ENCODE assay signal across 8 mouse cellular contexts in genomic region chr2:118532401-118532800, GRCm38 (mm10). TPM values are rescaled to one million over a fixed set of nuclear protein-coding genes. Genes with fewer than 3 reads are reported as not detected.
DNase-seq lines count a peak whose midpoint lies in the region; ATAC-seq and TF ChIP-seq lines count a peak whose summit lies in the region.

No protein-coding gene starts in this region.

- no peak overlapping the region for H3K4me3 ChIP-seq in lung, embryonic 15.5 days
- no peak overlapping the region for H3K4me3 ChIP-seq in heart, embryonic 12.5 days
- no peak overlapping the region for H3K4me3 ChIP-seq in kidney, postnatal 0 days (replicated peaks; ENCODE audit: low read depth, low read length)
- no peak overlapping the region for H3K4me3 ChIP-seq in neural tube, embryonic 15.5 days (replicated peaks)

- no peaks in the 10 kb centered on the region for H3K9me3 ChIP-seq in lung, embryonic 15.5 days
- no peaks in the 10 kb centered on the region for H3K9me3 ChIP-seq in heart, embryonic 12.5 days (replicated peaks)
- H3K9me3 ChIP-seq in kidney, postnatal 0 days (replicated peaks; ENCODE audit: low read length) = no peaks in the 10 kb centered on the region
- no peaks in the 10 kb centered on the region for H3K9me3 ChIP-seq in neural tube, embryonic 15.5 days (replicated peaks)

- no peaks in the 10 kb centered on the region for H3K36me3 ChIP-seq in lung, embryonic 15.5 days
- H3K36me3 ChIP-seq in heart, embryonic 12.5 days = peaks cover 12% of the 10 kb centered on the region; the same call in 1 of the 2 replicates
- no peaks in the 10 kb centered on the region for H3K36me3 ChIP-seq in kidney, postnatal 0 days (ENCODE audit: insufficient read depth, low read length)
- no peaks in the 10 kb centered on the region for H3K36me3 ChIP-seq in neural tube, embryonic 15.5 days

- no peak; the same call in 1 of the 2 replicates for TF ChIP-seq CTCF in kidney, postnatal 0 days (IDR thresholded peaks at IDR 0.05; ENCODE audit: low read depth)

- WGBS in lung, embryonic 15.5 days = 18% methylated on average over 10 of the region's 10 CpGs
- 48% methylated on average over 10 of the region's 10 CpGs for WGBS in heart, embryonic 12.5 days
- WGBS in kidney, postnatal 0 days = 14% methylated on average over 10 of the region's 10 CpGs
- WGBS in neural tube, embryonic 15.5 days = 33% methylated on average over 10 of the region's 10 CpGs

- peak overlapping the region; percentile 91 for H3K27ac ChIP-seq in lung, embryonic 15.5 days
- H3K27ac ChIP-seq in heart, embryonic 12.5 days (ENCODE audit: poor library complexity, severe bottlenecking) = peak overlapping the region; percentile 91
- H3K27ac ChIP-seq in kidney, postnatal 0 days = peak overlapping the region; percentile 91
- peak overlapping the region; percentile 64 for H3K27ac ChIP-seq in neural tube, embryonic 15.5 days (replicated peaks)

- peak; percentile 19; the same call in 1 of the 2 replicates for ATAC-seq in lung, embryonic 15.5 days (ENCODE audit: borderline replicate concordance, extremely low read depth, low FRiP score, low TSS enrichment)
- no peak for ATAC-seq in heart, embryonic 12.5 days (ENCODE audit: insufficient number of reproducible peaks, low FRiP score)
- ATAC-seq in kidney, postnatal 0 days (replicated peaks; ENCODE audit: low FRiP score, low read depth) = 0 out of 2 replicates have a peak, but pooled peaks have one; percentile 4
- ATAC-seq in neural tube, embryonic 15.5 days (ENCODE audit: low FRiP score) = no peak
- no peak for ATAC-seq in granulocyte monocyte progenitor cell, adult 5-6 weeks (replicated peaks; ENCODE audit: poor library complexity, severe bottlenecking)

- peaks cover 69% of the 10 kb centered on the region for H3K4me1 ChIP-seq in lung, embryonic 15.5 days
- peaks cover 76% of the 10 kb centered on the region for H3K4me1 ChIP-seq in heart, embryonic 12.5 days (replicated peaks)
- peaks cover 49% of the 10 kb centered on the region for H3K4me1 ChIP-seq in kidney, postnatal 0 days (replicated peaks; ENCODE audit: insufficient read depth, low read length)
- H3K4me1 ChIP-seq in neural tube, embryonic 15.5 days = peaks cover 61% of the 10 kb centered on the region

- H3K9ac ChIP-seq in lung, embryonic 15.5 days = no peak overlapping the region
- peak overlapping the region; percentile 39; the same call in 1 of the 2 replicates for H3K9ac ChIP-seq in heart, embryonic 12.5 days
- H3K9ac ChIP-seq in kidney, postnatal 0 days (ENCODE audit: low read depth, low read length) = no peak overlapping the region
- H3K9ac ChIP-seq in neural tube, embryonic 15.5 days (replicated peaks) = no peak overlapping the region

- peak overlapping the region; percentile 33 for H3K4me2 ChIP-seq in lung, embryonic 15.5 days
- no peak overlapping the region for H3K4me2 ChIP-seq in heart, embryonic 12.5 days
- 0 out of 2 replicates have a peak overlapping the region, but pooled peaks have one; percentile 17 for H3K4me2 ChIP-seq in kidney, postnatal 0 days (ENCODE audit: low read length)
- H3K4me2 ChIP-seq in neural tube, embryonic 15.5 days = no peak overlapping the region

- DNase-seq in lung, postnatal 25 days (ENCODE audit: low spot score) = no peak
- DNase-seq in kidney, postnatal 0 days (ENCODE audit: low spot score) = peak; percentile 64
- no peak for DNase-seq in ovary, postnatal 14 days (ENCODE audit: low spot score)
- DNase-seq in frontal cortex, postnatal 36 days (ENCODE audit: low spot score in 2 of 2) = no peak

- H3K27me3 ChIP-seq in lung, embryonic 15.5 days = no peaks in the 10 kb centered on the region
- H3K27me3 ChIP-seq in heart, embryonic 12.5 days (replicated peaks) = no peaks in the 10 kb centered on the region
- H3K27me3 ChIP-seq in kidney, postnatal 0 days (ENCODE audit: insufficient read depth, low read length) = no peaks in the 10 kb centered on the region
- no peaks in the 10 kb centered on the region for H3K27me3 ChIP-seq in neural tube, embryonic 15.5 days (replicated peaks)

RNA-seq across cellular contexts. Expression of gene Bmf, which starts 17.1 kb away (rescaled TPM):
- 5.5 and 8.5 TPM in 2 replicates for polyA plus RNA-seq in lung, embryonic 15.5 days (2015; fragmentation: Nextera tagmentation; extraction: Ambion mirVana)
- polyA plus RNA-seq in heart, embryonic 12.5 days (2016; fragmentation: Nextera tagmentation; extraction: Ambion mirVana) = 2.0 and 2.7 TPM in 2 replicates
- polyA plus RNA-seq in kidney, postnatal 0 days (2015; fragmentation: Nextera tagmentation; extraction: Ambion mirVana) = 4.2 and 5.3 TPM in 2 replicates
- 2.0 and 3.6 TPM in 2 replicates for polyA plus RNA-seq in neural tube, embryonic 15.5 days (2015; fragmentation: Nextera tagmentation; extraction: Ambion mirVana)
- total RNA-seq in granulocyte monocyte progenitor cell, adult 5-6 weeks (2014; fragmentation: Nextera tagmentation) = 0.52 and 6.0 TPM in 2 replicates
- total RNA-seq in granulocyte monocyte progenitor cell, adult 5-6 weeks (2017) = 0.21 and 0.60 TPM in 2 replicates

RNA-seq across cellular contexts. Expression of gene Srp14, which starts 52.9 kb away (rescaled TPM):
- 238 and 244 TPM in 2 replicates for polyA plus RNA-seq in lung, embryonic 15.5 days (2015; fragmentation: Nextera tagmentation; extraction: Ambion mirVana)
- polyA plus RNA-seq in heart, embryonic 12.5 days (2016; fragmentation: Nextera tagmentation; extraction: Ambion mirVana) = 191 and 198 TPM in 2 replicates
- polyA plus RNA-seq in kidney, postnatal 0 days (2015; fragmentation: Nextera tagmentation; extraction: Ambion mirVana) = 237 and 255 TPM in 2 replicates
- 317 and 351 TPM in 2 replicates for polyA plus RNA-seq in neural tube, embryonic 15.5 days (2015; fragmentation: Nextera tagmentation; extraction: Ambion mirVana)
- total RNA-seq in granulocyte monocyte progenitor cell, adult 5-6 weeks (2014; fragmentation: Nextera tagmentation) = 221 and 248 TPM in 2 replicates
- 186 and 206 TPM in 2 replicates for total RNA-seq in granulocyte monocyte progenitor cell, adult 5-6 weeks (2017)

Comparison
In these comparisons a context has a peak if more than half of its experiments do, and no peak if none do; other contexts are left out.
1. ATAC-seq: peak in lung, embryonic 15.5 days (single experiment) and kidney, postnatal 0 days (single experiment); none in heart, embryonic 12.5 days (single experiment), neural tube, embryonic 15.5 days (single experiment) and granulocyte monocyte progenitor cell, adult 5-6 weeks (single experiment).
2. H3K4me2 ChIP-seq: peak in lung, embryonic 15.5 days (single experiment) and kidney, postnatal 0 days (single experiment); none in heart, embryonic 12.5 days (single experiment) and neural tube, embryonic 15.5 days (single experiment).
3. Peak in every context shown above with its lines, with median percentiles within 50 percentile points of each other: H3K27ac ChIP-seq.